In genomic region chr5:82440126-82440525, GRCm38 (mm10) we compare ENCODE assay signal across 17 mouse cellular contexts.
"Had no signal": no experiment of that assay in that cellular context is flagged by ENCODE, and none has a peak within 500 bp of the region (broad histone marks: within the 10 kb centered on the region; RNA-seq: fewer than 3 reads in every experiment).

No protein-coding gene starts in this region.

- H3K27ac ChIP-seq: lung, embryonic 15.5 days; macrophage; midbrain, embryonic 13.5 days; midbrain, embryonic 15.5 days; neural tube, embryonic 12.5 days had no signal

- H3K27me3 ChIP-seq: lung, embryonic 15.5 days; megakaryocyte, embryonic 14.5 days; midbrain, embryonic 13.5 days; midbrain, embryonic 15.5 days; neural tube, embryonic 12.5 days had no signal

- H3K4me3 ChIP-seq: lung, embryonic 15.5 days; megakaryocyte, embryonic 14.5 days; midbrain, embryonic 13.5 days; midbrain, embryonic 15.5 days; neural tube, embryonic 12.5 days had no signal

- H3K4me2 ChIP-seq: lung, embryonic 15.5 days; midbrain, embryonic 11.5 days; midbrain, embryonic 13.5 days; midbrain, embryonic 15.5 days; neural tube, embryonic 12.5 days had no signal

- H3K9me3 ChIP-seq: lung, embryonic 15.5 days; megakaryocyte, embryonic 14.5 days; midbrain, embryonic 13.5 days; midbrain, embryonic 15.5 days; neural tube, embryonic 12.5 days had no signal

- ATAC-seq: lung, postnatal 0 days; midbrain, embryonic 13.5 days; midbrain, embryonic 15.5 days had no signal

- DNase-seq: lung, adult 2 months; lung, postnatal 14 days; lung, postnatal 36 days; right cerebral cortex, postnatal 14 days; right cerebral cortex, postnatal 4 days; spleen, adult 18-20 months; thymus, adult 18-20 months; thymus, postnatal 14 days; thymus, postnatal 36 days had no signal

- H3K36me3 ChIP-seq: lung, embryonic 15.5 days; midbrain, embryonic 13.5 days; midbrain, embryonic 15.5 days; neural tube, embryonic 12.5 days had no signal

- H3K9ac ChIP-seq: lung, embryonic 15.5 days; midbrain, embryonic 13.5 days; midbrain, embryonic 15.5 days; neural tube, embryonic 12.5 days had no signal

- H3K4me1 ChIP-seq: lung, embryonic 15.5 days; megakaryocyte, embryonic 14.5 days; midbrain, embryonic 13.5 days; midbrain, embryonic 15.5 days; neural tube, embryonic 12.5 days had no signal
